Mouse (Mus musculus) C2C12 (cell line): ENCODE measurements around the gene Ctdnep1.

Experiments
- CEBPB ChIP-seq: IDR thresholded peaks from one replicate; pipeline ENCODE4 v1.6.1; 2011; ENCODE audit warnings: low read depth, mild to moderate bottlenecking, control low read depth, moderate library complexity
- CTCF ChIP-seq: IDR thresholded peaks from one replicate; pipeline ENCODE4 v1.5.1; 2011; ENCODE audit not compliant: control insufficient read depth, insufficient read depth, insufficient read length
- MAX ChIP-seq: IDR thresholded peaks from one replicate; pipeline ENCODE4 v1.6.1; 2011; ENCODE audit warnings: mild to moderate bottlenecking, control low read depth
- MYOD1 ChIP-seq: IDR thresholded peaks from one replicate; pipeline ENCODE4 v1.6.1; 2011; ENCODE audit warnings: low read depth; ENCODE audit not compliant: control insufficient read depth, insufficient read length
- MYOG ChIP-seq: IDR thresholded peaks from one replicate; pipeline ENCODE4 v1.6.1; 2011; ENCODE audit not compliant: control insufficient read depth, insufficient read length; ENCODE audit errors: extremely low read depth
- USF1 ChIP-seq: IDR thresholded peaks from one replicate; pipeline ENCODE4 v1.6.1; 2011; ENCODE audit warnings: low read depth, mild to moderate bottlenecking, control low read depth, moderate library complexity

DNA sequence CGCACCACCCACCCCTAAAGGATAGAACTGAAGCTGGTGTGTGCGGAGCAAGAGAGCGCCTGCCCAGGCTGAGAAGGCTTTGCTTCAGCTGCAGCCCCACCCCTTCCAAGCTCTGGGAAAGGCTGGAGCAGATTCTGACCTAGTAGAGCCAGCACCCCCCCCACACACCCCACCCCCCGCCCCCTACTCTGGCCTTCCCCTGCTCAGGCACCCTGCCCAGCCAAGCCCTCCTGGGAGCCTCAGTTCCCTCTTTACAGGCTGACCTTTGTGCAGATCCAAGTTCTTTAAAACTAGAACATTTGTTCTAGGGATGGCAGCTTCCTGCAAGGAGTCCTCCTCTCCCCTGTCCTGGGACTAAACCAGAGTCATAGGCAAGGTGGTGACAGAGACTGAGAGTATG lies 43.6 kb upstream of the Ctdnep1 start:
- TF ChIP-seq MAX (no peak), CTCF (no peak), MYOD1 (no peak), USF1 (no peak), MYOG (no peak), CEBPB (no peak)
